Mouse (Mus musculus) stomach, embryonic 14.5 days (tissue): ENCODE measurements around the gene Stn1. TPM values are rescaled to one million over a fixed set of nuclear protein-coding genes. Genes with fewer than 3 reads are reported as not detected.

ENCODE experiments used
- ATAC-seq: fragments of 200-750 bp; cut with Nextera tagmentation; 2 replicates; pipeline ENCODE4 v1.8.0; 2017; ENCODE audit warnings: low read depth, moderate TSS enrichment; ENCODE audit not compliant: insufficient number of reproducible peaks, insufficient read depth, low FRiP score
- H3K27ac ChIP-seq: fragments of 300-500 bp; sonication (generic); 2 replicates; pipeline ENCODE4 v1.5.1; 2014; ENCODE audit warnings: mild to moderate bottlenecking, low read length, moderate library complexity, mixed read lengths
- H3K27me3 ChIP-seq: fragments of 300-500 bp; sonication (generic); 2 replicates; pipeline ENCODE4 v1.6.1; 2014; ENCODE audit warnings: low read length, control low read depth, mixed read lengths; ENCODE audit not compliant: control insufficient read depth, insufficient read depth
- H3K36me3 ChIP-seq: fragments of 300-500 bp; sonication (generic); 2 replicates; pipeline ENCODE4 v1.6.1; 2014; ENCODE audit warnings: mild to moderate bottlenecking, control low read depth, low read length, moderate library complexity, mixed read lengths; ENCODE audit not compliant: control insufficient read depth, insufficient read depth
- H3K4me1 ChIP-seq: fragments of 300-500 bp; sonication (generic); 2 replicates; pipeline ENCODE4 v1.6.1; 2014; ENCODE audit warnings: low read length, control low read depth, mixed read lengths; ENCODE audit not compliant: control insufficient read depth, insufficient read depth
- H3K4me2 ChIP-seq: fragments of 300-500 bp; sonication (generic); replicated peaks from 2 replicates; pipeline ENCODE4 v1.6.1; 2014; ENCODE audit warnings: low read depth, low read length, control low read depth
- H3K4me3 ChIP-seq: fragments of 300-500 bp; sonication (generic); 2 replicates; pipeline ENCODE4 v1.5.1; 2014; ENCODE audit warnings: low read depth, low read length, control low read depth
- H3K9ac ChIP-seq: fragments of 300-500 bp; sonication (generic); replicated peaks from 2 replicates; pipeline ENCODE4 v1.6.1; 2014; ENCODE audit warnings: low read depth, mild to moderate bottlenecking, control low read depth, low read length, moderate library complexity, mixed read lengths
- H3K9me3 ChIP-seq: fragments of 300-500 bp; sonication (generic); 2 replicates; pipeline ENCODE4 v1.6.1; 2016; ENCODE audit warnings: low read depth, low read length, control low read depth; ENCODE audit not compliant: control insufficient read depth
- WGBS: fragments of 180-500 bp; shearing (Covaris S2); extraction: QIAGEN DNeasy Blood & Tissue Kit; methylation state at CpG from one replicate; pipeline ENCODE4 v1.1.7; 2014; 5-methylcytosine and 5-hydroxymethylcytosine counted together
- polyA plus RNA-seq: library from polyadenylated mRNA; unstranded; fragments of >200 nt; fragmentation: Nextera tagmentation; extraction: Ambion mirVana; gene quantifications from 2 replicates; pipeline ENCODE4 v1.2.1, GENCODE M21; 2014

Gene Stn1
- polyA plus RNA-seq, 1 experiment from 2014 or later: 68.4 TPM

GRCm38 (mm10) chr19:47455001-47455755 lies 82.1 kb downstream of the Stn1 start:
- Histone ChIP-seq H3K27ac (no peak overlapping the region), H3K4me3 (no peak overlapping the region), H3K9me3 (no peaks in the 10 kb centered on the region), H3K4me1 (peaks cover 39% of the 10 kb centered on the region), H3K9ac (no peak overlapping the region), H3K4me2 (no peak overlapping the region), H3K27me3 (no peaks in the 10 kb centered on the region), H3K36me3 (no peaks in the 10 kb centered on the region)
- WGBS: 73% methylated on average over 15 of the region's 15 CpGs
- ATAC-seq: no peak

GRCm38 (mm10) chr19:47454167-47455000 lies 82.9 kb downstream of the Stn1 start:
- H3K9ac ChIP-seq: no peak overlapping the region
- no peaks in the 10 kb centered on the region for H3K36me3 ChIP-seq
- no peak for ATAC-seq
- H3K4me1 ChIP-seq: peaks cover 37% of the 10 kb centered on the region
- H3K27me3 ChIP-seq: no peaks in the 10 kb centered on the region
- WGBS: 74% methylated on average over 11 of the region's 11 CpGs
- no peak overlapping the region for H3K4me3 ChIP-seq
- H3K9me3 ChIP-seq: no peaks in the 10 kb centered on the region
- no peak overlapping the region for H3K27ac ChIP-seq
- H3K4me2 ChIP-seq: no peak overlapping the region

DNA sequence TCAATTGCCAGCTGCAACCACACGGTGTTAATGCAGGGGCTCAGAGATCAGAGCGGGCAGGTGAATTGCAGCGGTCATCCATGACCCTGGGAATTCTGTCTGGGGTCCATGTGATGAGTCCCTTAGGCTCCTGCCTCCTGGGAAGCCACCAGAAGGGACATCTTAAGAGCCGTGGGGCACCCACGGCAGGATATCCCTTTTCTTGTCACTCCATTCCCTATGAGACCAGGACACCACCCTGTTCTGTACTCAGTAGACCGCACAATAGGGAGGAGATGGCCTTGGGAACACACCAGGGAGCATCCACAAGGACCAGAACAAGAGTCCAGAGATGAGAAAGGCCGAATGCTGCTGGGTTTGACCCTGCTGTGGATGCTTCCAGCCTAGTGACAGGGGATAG lies 84.0 kb downstream of the Stn1 start:
- no peak overlapping the region for H3K27ac ChIP-seq
- 91% methylated on average over 7 of the region's 7 CpGs for WGBS

DNA sequence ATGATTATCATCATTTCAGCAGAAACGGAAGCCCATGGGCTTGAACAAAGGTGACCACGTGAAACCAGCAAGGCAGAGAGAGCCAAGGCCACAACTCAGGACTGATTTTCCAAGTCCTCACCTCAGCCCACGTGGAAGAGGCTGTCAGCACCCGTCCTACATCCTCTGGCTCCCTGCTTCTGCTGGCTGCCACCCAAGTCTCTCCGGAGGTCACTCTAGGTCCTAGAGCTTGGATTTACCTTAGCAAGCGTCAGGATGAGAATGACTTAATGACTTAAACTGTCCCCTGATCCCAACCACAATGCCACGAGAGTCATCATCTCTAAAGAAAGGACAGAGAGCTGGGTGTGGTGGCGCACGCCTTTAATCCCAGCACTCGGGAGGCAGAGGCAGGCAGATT lies 84.6 kb downstream of the Stn1 start:
- Histone ChIP-seq H3K4me3 (no peak overlapping the region), H3K27ac (no peak overlapping the region), H3K4me2 (no peak overlapping the region), H3K4me1 (peaks cover 43% of the 10 kb centered on the region), H3K9me3 (no peaks in the 10 kb centered on the region), H3K36me3 (no peaks in the 10 kb centered on the region), H3K9ac (no peak overlapping the region), H3K27me3 (no peaks in the 10 kb centered on the region)
- WGBS: 80% methylated on average over 10 of the region's 10 CpGs
- no peak for ATAC-seq

More for the DNA sequence above, 84.0 kb downstream of the Stn1 start:
- Histone ChIP-seq H3K9me3 (no peaks in the 10 kb centered on the region), H3K4me3 (no peak overlapping the region), H3K27me3 (no peaks in the 10 kb centered on the region), H3K36me3 (no peaks in the 10 kb centered on the region), H3K4me2 (no peak overlapping the region), H3K4me1 (peaks cover 43% of the 10 kb centered on the region), H3K9ac (no peak overlapping the region)
- ATAC-seq: no peak

DNA sequence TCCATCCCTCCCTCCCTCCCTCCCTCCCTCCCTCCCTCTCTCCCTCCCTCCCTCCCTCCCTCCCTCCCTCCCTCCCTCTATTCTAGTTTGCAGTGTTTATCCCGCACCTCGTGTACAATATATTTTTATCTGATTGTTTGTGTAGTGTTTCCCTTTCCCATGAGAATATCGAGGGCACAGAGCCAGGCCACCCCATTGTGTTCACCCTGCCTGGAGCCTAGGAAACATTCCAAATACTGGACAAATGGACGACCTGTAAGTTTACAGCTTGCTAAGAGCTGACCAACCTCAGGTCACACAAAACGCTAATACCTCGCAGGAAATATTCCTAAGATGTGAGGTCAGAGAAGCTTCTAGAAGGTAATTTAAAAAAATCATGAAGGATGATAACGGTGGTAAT lies 85.1 kb downstream of the Stn1 start:
- H3K27me3 ChIP-seq: no peaks in the 10 kb centered on the region
- H3K4me1 ChIP-seq: peaks cover 46% of the 10 kb centered on the region
- WGBS: 55% methylated on average over 7 of the region's 7 CpGs
- no peaks in the 10 kb centered on the region for H3K36me3 ChIP-seq
- H3K4me2 ChIP-seq: no peak overlapping the region
- ATAC-seq: no peak
- no peak overlapping the region for H3K27ac ChIP-seq
- H3K9ac ChIP-seq: no peak overlapping the region
- H3K4me3 ChIP-seq: no peak overlapping the region
- H3K9me3 ChIP-seq: no peaks in the 10 kb centered on the region

DNA sequence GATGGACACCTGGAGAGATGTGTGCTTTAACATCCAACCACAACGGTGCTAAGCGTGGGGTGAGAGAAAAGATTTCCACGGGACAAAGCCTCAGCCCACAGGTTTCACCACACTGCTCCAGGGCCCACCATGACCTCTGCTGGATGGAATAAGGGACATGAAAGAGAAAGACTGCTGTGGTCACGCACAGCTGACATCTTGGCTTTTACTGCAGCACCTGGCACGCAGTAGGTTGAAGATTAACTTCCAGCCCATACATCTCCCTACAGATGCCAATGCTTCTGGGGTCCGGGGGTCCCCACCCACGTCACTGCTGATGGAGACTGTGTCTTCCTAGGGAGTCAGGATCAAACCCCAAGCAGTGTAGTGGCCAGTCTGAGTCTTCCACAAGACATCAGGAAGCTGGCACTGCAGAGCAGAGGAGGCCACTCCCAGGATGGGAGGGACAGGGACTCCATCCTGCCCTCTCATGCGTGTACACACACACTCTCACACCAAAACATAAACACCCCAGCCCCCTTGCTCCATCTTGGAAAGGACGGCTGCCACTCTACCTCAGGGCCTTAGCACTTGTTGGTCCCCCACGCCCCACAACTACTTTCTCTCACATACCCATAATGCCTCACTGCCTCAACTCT lies 85.7 kb downstream of the Stn1 start:
- no peak overlapping the region for H3K4me2 ChIP-seq
- H3K9ac ChIP-seq: no peak overlapping the region
- H3K27ac ChIP-seq: no peak overlapping the region
- no peaks in the 10 kb centered on the region for H3K36me3 ChIP-seq
- ATAC-seq: no peak
- WGBS: 67% methylated on average over 10 of the region's 10 CpGs
- H3K4me1 ChIP-seq: peaks cover 52% of the 10 kb centered on the region
- H3K27me3 ChIP-seq: no peaks in the 10 kb centered on the region
- H3K9me3 ChIP-seq: no peaks in the 10 kb centered on the region
- no peak overlapping the region for H3K4me3 ChIP-seq

Other genes with a start within 250 kb of the Stn1 start
- gene Sh3pxd2a, start 73.1 kb downstream of the Stn1 start, polyA plus RNA-seq: 13.6 and 13.7 TPM in 2 replicates
- 32.0 and 37.8 TPM in 2 replicates for gene Slk, start 42.2 kb upstream of the Stn1 start, polyA plus RNA-seq
- gene Col17a1, start 154.6 kb upstream of the Stn1 start, polyA plus RNA-seq: 10.3 and 12.7 TPM in 2 replicates
- gene Sfr1, start 194.2 kb upstream of the Stn1 start, polyA plus RNA-seq: 381 and 400 TPM in 2 replicates